Mouse (Mus musculus): Measurements from ENCODE around the gene I830077J02Rik.

DNA sequence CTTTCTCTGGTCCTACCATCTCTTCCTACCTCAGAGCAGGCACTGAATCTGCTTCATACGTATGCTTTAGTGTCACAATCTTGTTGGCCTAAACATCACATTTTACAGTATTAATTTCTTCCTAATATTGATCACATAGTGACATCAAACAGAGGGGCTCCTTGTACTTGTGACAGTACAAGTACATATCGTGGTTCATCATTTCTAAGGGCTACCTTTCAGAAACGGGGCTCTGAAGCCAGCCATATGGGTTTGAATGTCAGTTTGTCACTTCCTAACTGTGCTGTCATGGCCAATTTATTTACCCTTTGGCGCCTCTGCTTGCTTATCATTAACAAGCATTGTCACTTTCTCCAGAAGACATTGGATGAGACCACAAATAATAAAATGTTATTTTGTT, 31.0 kb downstream of the I830077J02Rik start:
- TF ChIP-seq CTCF (IDR thresholded peaks at IDR 0.05): no peak
- TF ChIP-seq POLR2A (IDR thresholded peaks at IDR 0.05; ENCODE audit: insufficient read depth, low read depth, low read length): no peak
- no peak for TF ChIP-seq EP300 (IDR thresholded peaks at IDR 0.05; ENCODE audit: insufficient read depth, low read depth, low read length)
